Mouse (Mus musculus): ENCODE data around the gene Cyp46a1. TPM values are rescaled to one million over a fixed set of nuclear protein-coding genes. Genes with fewer than 3 reads are reported as not detected.

Cyp46a1 gene
- polyA plus RNA-seq, 1 experiment, result 465 TPM

GRCm38 (mm10) chr12:108370596-108371428, 36.6 kb downstream of the Cyp46a1 start, which contains the start of gene Eml1:
Eml1 (plus strand) TSS chr12:108370957.
- 0 out of 2 replicates have a peak, but pooled peaks cover under 1% of the 10 kb centered on the region for H3K4me1 ChIP-seq (ENCODE audit: control insufficient read depth, insufficient read depth, low read length)
- H3K4me3 ChIP-seq (ENCODE audit: insufficient read depth, low read length), result peak within 1 kb of the TSS; percentile 6; the same call in 1 of the 2 replicates
- peak within 1 kb of the TSS; percentile 86 for H3K27ac ChIP-seq (ENCODE audit: insufficient read depth, low read length)
- TF ChIP-seq POLR2A (IDR thresholded peaks at IDR 0.05; ENCODE audit: extremely low read depth, insufficient read depth, low read length) (no peak), CTCF (IDR thresholded peaks at IDR 0.05; ENCODE audit: extremely low read depth, insufficient read depth, low read length) (no peak)

GRCm38 (mm10) chr12:108371429-108371765, 37.2 kb downstream of the Cyp46a1 start:
- peak overlapping the region; percentile 86 for H3K27ac ChIP-seq (ENCODE audit: insufficient read depth, low read length)
- 0 out of 2 replicates have a peak overlapping the region, but pooled peaks have one; percentile 6 for H3K4me3 ChIP-seq (ENCODE audit: insufficient read depth, low read length)
- TF ChIP-seq CTCF (IDR thresholded peaks at IDR 0.05; ENCODE audit: extremely low read depth, insufficient read depth, low read length) (no peak), POLR2A (IDR thresholded peaks at IDR 0.05; ENCODE audit: extremely low read depth, insufficient read depth, low read length) (no peak)
- no peaks in the 10 kb centered on the region for H3K4me1 ChIP-seq (ENCODE audit: control insufficient read depth, insufficient read depth, low read length)

GRCm38 (mm10) chr12:108372241-108372640, 38.1 kb downstream of the Cyp46a1 start:
- H3K4me1 ChIP-seq (ENCODE audit: control insufficient read depth, insufficient read depth, low read length), result no peaks in the 10 kb centered on the region
- no peak overlapping the region for H3K4me3 ChIP-seq (ENCODE audit: insufficient read depth, low read length)
- no peak overlapping the region for H3K27ac ChIP-seq (ENCODE audit: insufficient read depth, low read length)
- TF ChIP-seq CTCF (IDR thresholded peaks at IDR 0.05; ENCODE audit: extremely low read depth, insufficient read depth, low read length), result no peak
- TF ChIP-seq POLR2A (IDR thresholded peaks at IDR 0.05; ENCODE audit: extremely low read depth, insufficient read depth, low read length), result no peak

- Histone ChIP-seq H3K4me1 (ENCODE audit: control insufficient read depth, insufficient read depth, low read length) (0 out of 2 replicates have a peak, but pooled peaks cover 3% of the 10 kb centered on the region), H3K4me3 (ENCODE audit: insufficient read depth, low read length) (no peak overlapping the region)
- TF ChIP-seq CTCF (IDR thresholded peaks at IDR 0.05; ENCODE audit: extremely low read depth, insufficient read depth, low read length) (no peak), POLR2A (IDR thresholded peaks at IDR 0.05; ENCODE audit: extremely low read depth, insufficient read depth, low read length) (no peak)
Measured at GRCm38 (mm10) chr12:108373611-108374010, 39.4 kb downstream of the Cyp46a1 start.

GRCm38 (mm10) chr12:108374689-108375088, 40.5 kb downstream of the Cyp46a1 start:
- no peak for TF ChIP-seq CTCF (IDR thresholded peaks at IDR 0.05; ENCODE audit: extremely low read depth, insufficient read depth, low read length)
- TF ChIP-seq POLR2A (IDR thresholded peaks at IDR 0.05; ENCODE audit: extremely low read depth, insufficient read depth, low read length), result no peak
- H3K4me3 ChIP-seq (ENCODE audit: insufficient read depth, low read length), result no peak overlapping the region

More at GRCm38 (mm10) chr12:108373611-108374010, 39.4 kb downstream of the Cyp46a1 start:
- no peak overlapping the region for H3K27ac ChIP-seq (ENCODE audit: insufficient read depth, low read length)

GRCm38 (mm10) chr12:108378379-108379133, 44.4 kb downstream of the Cyp46a1 start:
- no peak overlapping the region for H3K4me3 ChIP-seq (ENCODE audit: insufficient read depth, low read length)
- H3K27ac ChIP-seq (ENCODE audit: insufficient read depth, low read length), result no peak overlapping the region
- H3K4me1 ChIP-seq (ENCODE audit: control insufficient read depth, insufficient read depth, low read length), result 0 out of 2 replicates have a peak, but pooled peaks cover 3% of the 10 kb centered on the region
- TF ChIP-seq CTCF (IDR thresholded peaks at IDR 0.05; ENCODE audit: extremely low read depth, insufficient read depth, low read length) (no peak), POLR2A (IDR thresholded peaks at IDR 0.05; ENCODE audit: extremely low read depth, insufficient read depth, low read length) (no peak)

More at GRCm38 (mm10) chr12:108374689-108375088, 40.5 kb downstream of the Cyp46a1 start:
- no peak overlapping the region for H3K27ac ChIP-seq (ENCODE audit: insufficient read depth, low read length)
- H3K4me1 ChIP-seq (ENCODE audit: control insufficient read depth, insufficient read depth, low read length), result 0 out of 2 replicates have a peak, but pooled peaks cover 3% of the 10 kb centered on the region

- no peak overlapping the region for H3K27ac ChIP-seq (ENCODE audit: insufficient read depth, low read length)
- H3K4me1 ChIP-seq (ENCODE audit: control insufficient read depth, insufficient read depth, low read length), result no peaks in the 10 kb centered on the region
- H3K4me3 ChIP-seq (ENCODE audit: insufficient read depth, low read length), result no peak overlapping the region
- TF ChIP-seq CTCF (IDR thresholded peaks at IDR 0.05; ENCODE audit: extremely low read depth, insufficient read depth, low read length) (no peak), POLR2A (IDR thresholded peaks at IDR 0.05; ENCODE audit: extremely low read depth, insufficient read depth, low read length) (no peak)
Measured at GRCm38 (mm10) chr12:108386476-108387232, 52.5 kb downstream of the Cyp46a1 start.

GRCm38 (mm10) chr12:108389718-108390117, 55.5 kb downstream of the Cyp46a1 start:
- TF ChIP-seq CTCF (IDR thresholded peaks at IDR 0.05; ENCODE audit: extremely low read depth, insufficient read depth, low read length) (no peak), POLR2A (IDR thresholded peaks at IDR 0.05; ENCODE audit: extremely low read depth, insufficient read depth, low read length) (no peak)
- H3K27ac ChIP-seq (ENCODE audit: insufficient read depth, low read length), result no peak overlapping the region
- no peaks in the 10 kb centered on the region for H3K4me1 ChIP-seq (ENCODE audit: control insufficient read depth, insufficient read depth, low read length)
- no peak overlapping the region for H3K4me3 ChIP-seq (ENCODE audit: insufficient read depth, low read length)

Data from cortical plate, adult 2 months (tissue).